Mouse (Mus musculus): ENCODE results near the gene Orm3. TPM values are rescaled to one million over a fixed set of nuclear protein-coding genes. Genes with fewer than 3 reads are reported as not detected.

Orm3 gene
- 0.17 and 0.95 TPM in 2 replicates for polyA plus RNA-seq (2015; fragmentation: Nextera tagmentation; extraction: Ambion mirVana)

GRCm38 (mm10) chr4:63355877-63356665, at the start of gene Orm3:
Gene Orm3, plus strand, starts transcription at chr4:63356162.

GRCm38 (mm10) chr4:63344295-63344694, 11.7 kb upstream of the Orm3 start, which contains the start of gene Orm1:
Gene Orm1, plus strand, starts transcription at chr4:63344560.

GRCm38 (mm10) chr4:63362150-63362549, 6.2 kb downstream of the Orm3 start, which contains the start of gene Orm2:
Gene Orm2, plus strand, starts transcription at chr4:63362449.

GRCm38 (mm10) chr4:63403040-63403959, 47.3 kb downstream of the Orm3 start, which contains the start of gene Akna:
Gene Akna, minus strand, starts transcription at chr4:63403354.

Other genes starting within 250 kb of the Orm3 start
- 43.0 and 62.1 TPM in 2 replicates for gene Ambp, start 201.4 kb upstream of the Orm3 start, polyA plus RNA-seq (2015; fragmentation: Nextera tagmentation; extraction: Ambion mirVana)
- 0.90 and 2.0 TPM in 2 replicates for gene Kif12, start 184.0 kb upstream of the Orm3 start, polyA plus RNA-seq (2015; fragmentation: Nextera tagmentation; extraction: Ambion mirVana)
- gene Col27a1, start 142.2 kb upstream of the Orm3 start, polyA plus RNA-seq (2015; fragmentation: Nextera tagmentation; extraction: Ambion mirVana), result 3.8 and 5.2 TPM in 2 replicates
- 1.1 and 2.3 TPM in 2 replicates for gene Orm1, start 11.6 kb upstream of the Orm3 start, polyA plus RNA-seq (2015; fragmentation: Nextera tagmentation; extraction: Ambion mirVana)
- 0.18 TPM in 1 of 2 replicates, not detected in the other for gene Orm2, start 6.3 kb downstream of the Orm3 start, polyA plus RNA-seq (2015; fragmentation: Nextera tagmentation; extraction: Ambion mirVana)
- gene Akna, start 47.2 kb downstream of the Orm3 start, polyA plus RNA-seq (2015; fragmentation: Nextera tagmentation; extraction: Ambion mirVana), result 2.3 and 3.5 TPM in 2 replicates
- gene Whrn, start 139.8 kb downstream of the Orm3 start, polyA plus RNA-seq (2015; fragmentation: Nextera tagmentation; extraction: Ambion mirVana), result 2.3 and 3.9 TPM in 2 replicates
- 318 and 326 TPM in 2 replicates for gene Atp6v1g1, start 188.6 kb downstream of the Orm3 start, polyA plus RNA-seq (2015; fragmentation: Nextera tagmentation; extraction: Ambion mirVana)
- gene Tmem268, start 202.6 kb downstream of the Orm3 start, polyA plus RNA-seq (2015; fragmentation: Nextera tagmentation; extraction: Ambion mirVana), result 5.3 and 8.2 TPM in 2 replicates
- gene Gm11213, start 249.1 kb downstream of the Orm3 start, polyA plus RNA-seq (2015; fragmentation: Nextera tagmentation; extraction: Ambion mirVana), result not detected in 2 replicates

Data from adrenal gland, postnatal 0 days (tissue).